Mouse (Mus musculus): ENCODE measurements around the gene Elane. TPM values are rescaled to one million over a fixed set of nuclear protein-coding genes. Genes with fewer than 3 reads are reported as not detected.
A peak's percentile ranks its signal among the peaks of the same experiment; 100 is the strongest.

The Elane gene
- total and polyA plus RNA-seq, 3 experiments = 0.07 TPM; not detected in 2

GRCm38 (mm10) chr10:79886611-79887010, 564 bp downstream of the Elane start:
- TF ChIP-seq ZMIZ1 (IDR thresholded peaks at IDR 0.05; ENCODE audit: low read depth, low read length) (no peak), MAFK (IDR thresholded peaks at IDR 0.05; ENCODE audit: borderline replicate concordance, low read depth, low read length) (no peak), USF1 (IDR thresholded peaks at IDR 0.05; ENCODE audit: low read depth, low read length) (no peak), HCFC1 (IDR thresholded peaks at IDR 0.05; ENCODE audit: low read depth, low read length) (no peak), USF2 (IDR thresholded peaks at IDR 0.05; ENCODE audit: borderline replicate concordance in 1 of 2, insufficient read depth in 1 of 2, low read depth in 1 of 2, low read length in 2 of 2) (no peak), JUND (IDR thresholded peaks at IDR 0.05; ENCODE audit: low read depth, low read length) (no peak), KAT2A (conservative IDR thresholded peaks at IDR 0.05; ENCODE audit: low read depth, low read length) (no peak), TBP (IDR thresholded peaks at IDR 0.05; ENCODE audit: low read depth, low read length) (no peak), MYC (IDR thresholded peaks at IDR 0.05; ENCODE audit: low read depth, low read length) (no peak), POLR2AphosphoS5 (IDR thresholded peaks at IDR 0.05; ENCODE audit: borderline replicate concordance, low read depth, low read length) (no peak), RCOR1 (IDR thresholded peaks at IDR 0.05; ENCODE audit: low read depth, low read length) (no peak)
- Histone ChIP-seq H3K79me2 (ENCODE audit: control insufficient read depth, insufficient read depth, low read length, poor library complexity) (no peaks in the 10 kb centered on the region), H3K9me3 (replicated peaks; ENCODE audit: insufficient read depth, low read length) (no peaks in the 10 kb centered on the region), H3K4me1 (ENCODE audit: control insufficient read depth in 1 of 2, insufficient read depth in 2 of 2, low read length in 2 of 2) (peaks cover 5 to 19% of the 10 kb centered on the region in 2 experiments; a peak in 3 of 4 replicates), H3K36me3 (ENCODE audit: control insufficient read depth in 1 of 2, insufficient read depth in 2 of 2, low read length in 2 of 2) (peaks cover 0 to 6% of the 10 kb centered on the region in 2 experiments; a peak in 2 of 4 replicates), H3K27ac (ENCODE audit: control insufficient read depth, low read depth, low read length) (no peak overlapping the region), H3K4me3 (ENCODE audit: control insufficient read depth in 1 of 2, insufficient read depth in 1 of 2, low read depth in 2 of 2, low read length in 2 of 2) (no peak overlapping the region), H3K9ac (ENCODE audit: control insufficient read depth, low read depth, low read length, poor library complexity, severe bottlenecking) (no peak overlapping the region), H3K27me3 (ENCODE audit: control insufficient read depth in 1 of 2, insufficient read depth in 2 of 2, low read length in 2 of 2) (no peaks in the 10 kb centered on the region)
- no peak for DNase-seq (ENCODE audit: low read depth, low spot score)

GRCm38 (mm10) chr10:79889386-79889785, 3.3 kb downstream of the Elane start:
- no peaks in the 10 kb centered on the region for H3K9me3 ChIP-seq (replicated peaks; ENCODE audit: insufficient read depth, low read length)
- H3K4me1 ChIP-seq (ENCODE audit: control insufficient read depth in 1 of 2, insufficient read depth in 2 of 2, low read length in 2 of 2) = peaks cover 0 to 2% of the 10 kb centered on the region in 2 experiments; a peak in 1 of 4 replicates
- H3K4me3 ChIP-seq (ENCODE audit: control insufficient read depth in 1 of 2, insufficient read depth in 1 of 2, low read depth in 2 of 2, low read length in 2 of 2) = no peak overlapping the region
- DNase-seq (ENCODE audit: low read depth, low spot score) = peak; percentile 87
- TF ChIP-seq NRF1 (IDR thresholded peaks at IDR 0.05; ENCODE audit: insufficient read depth, low read depth, low read length, poor library complexity, severe bottlenecking) (no peak), RAD21 (IDR thresholded peaks at IDR 0.05; ENCODE audit: low read depth, low read length) (no peak), EP300 (IDR thresholded peaks at IDR 0.05; ENCODE audit: low read depth in 1 of 2, low read length in 2 of 2) (no peak), POLR2AphosphoS2 (IDR thresholded peaks at IDR 0.05; ENCODE audit: low read length) (no peak), SMC3 (IDR thresholded peaks at IDR 0.05; ENCODE audit: low read depth, low read length) (no peak), ZKSCAN1 (IDR thresholded peaks at IDR 0.05; ENCODE audit: low read depth, low read length) (no peak), ETS1 (IDR thresholded peaks at IDR 0.05; ENCODE audit: low read depth, low read length) (no peak), RCOR1 (IDR thresholded peaks at IDR 0.05; ENCODE audit: low read depth, low read length) (peak; percentile 82)
- H3K27ac ChIP-seq (ENCODE audit: control insufficient read depth, low read depth, low read length) = no peak overlapping the region
- H3K27me3 ChIP-seq (ENCODE audit: control insufficient read depth in 1 of 2, insufficient read depth in 2 of 2, low read length in 2 of 2) = no peaks in the 10 kb centered on the region
- no peak overlapping the region for H3K9ac ChIP-seq (ENCODE audit: control insufficient read depth, low read depth, low read length, poor library complexity, severe bottlenecking)
- no peaks in the 10 kb centered on the region for H3K36me3 ChIP-seq (ENCODE audit: control insufficient read depth in 1 of 2, insufficient read depth in 2 of 2, low read length in 2 of 2)
- no peaks in the 10 kb centered on the region for H3K79me2 ChIP-seq (ENCODE audit: control insufficient read depth, insufficient read depth, low read length, poor library complexity)
